Mouse (Mus musculus) ES-Bruce4 (cell line): ENCODE data around the gene Hoxb1.

Experiments used
- EP300 ChIP-seq: IDR thresholded peaks from 2 replicates; pipeline ENCODE4 v1.6.1; 2011; ENCODE audit warnings: low read depth, low read length; ENCODE audit not compliant: insufficient read depth
- POLR2A ChIP-seq: IDR thresholded peaks from one replicate; pipeline ENCODE4 v1.8.1; 2011; ENCODE audit warnings: low read length; ENCODE audit not compliant: insufficient read depth

DNA sequence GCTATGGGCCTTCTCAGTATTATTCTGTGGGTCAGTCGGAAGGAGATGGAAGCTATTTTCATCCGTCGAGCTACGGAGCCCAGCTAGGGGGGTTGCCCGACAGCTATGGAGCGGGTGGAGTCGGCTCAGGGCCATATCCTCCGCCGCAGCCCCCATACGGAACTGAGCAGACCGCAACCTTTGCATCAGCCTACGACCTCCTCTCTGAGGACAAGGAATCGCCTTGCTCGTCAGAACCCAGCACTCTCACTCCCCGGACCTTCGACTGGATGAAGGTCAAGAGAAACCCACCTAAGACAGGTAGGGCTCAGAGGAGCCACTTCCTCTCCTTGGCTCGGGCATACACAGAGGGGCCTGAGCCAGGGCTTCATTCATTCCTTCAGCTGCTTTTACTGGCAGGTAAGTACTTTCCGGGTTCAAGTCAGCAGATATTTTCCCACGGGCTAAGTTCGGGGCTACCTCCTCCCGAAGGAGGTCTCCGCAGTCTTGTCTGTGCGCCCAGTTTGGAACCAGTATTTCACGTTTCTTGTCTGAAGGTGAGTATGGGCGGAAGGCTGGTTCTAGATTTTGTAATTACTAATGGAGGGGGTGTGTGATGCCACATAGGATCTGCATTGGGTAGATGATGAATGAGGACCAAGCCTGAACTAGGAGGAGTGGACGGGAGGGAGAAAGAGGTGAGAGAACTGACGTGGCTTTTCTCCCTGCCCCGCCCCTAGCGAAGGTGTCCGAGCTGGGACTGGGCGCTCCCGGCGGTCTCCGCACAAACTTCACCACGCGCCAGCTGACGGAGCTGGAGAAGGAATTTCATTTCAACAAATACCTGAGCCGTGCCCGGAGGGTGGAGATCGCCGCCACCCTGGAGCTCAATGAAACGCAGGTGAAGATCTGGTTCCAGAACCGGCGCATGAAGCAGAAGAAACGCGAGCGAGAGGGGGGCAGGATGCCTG lies 815 bp downstream of the Hoxb1 start:
- TF ChIP-seq EP300 (no peak), POLR2A (no peak)
